Mouse (Mus musculus) cerebellum, adult 18-20 months (tissue): ENCODE data around the gene Trpm1.
A peak's percentile ranks its signal among the peaks of the same experiment; 100 is the strongest.
"Not testable (repeated sequence)": the region's sequence is repeated elsewhere in the genome, so short reads cannot be mapped to it uniquely, and the experiment has no call there.

ENCODE experiments used
- DNase-seq, 2 experiments: peaks; one replicate each; pipeline ENCODE4 v3.0.0; 2021

The Trpm1 gene

DNA sequence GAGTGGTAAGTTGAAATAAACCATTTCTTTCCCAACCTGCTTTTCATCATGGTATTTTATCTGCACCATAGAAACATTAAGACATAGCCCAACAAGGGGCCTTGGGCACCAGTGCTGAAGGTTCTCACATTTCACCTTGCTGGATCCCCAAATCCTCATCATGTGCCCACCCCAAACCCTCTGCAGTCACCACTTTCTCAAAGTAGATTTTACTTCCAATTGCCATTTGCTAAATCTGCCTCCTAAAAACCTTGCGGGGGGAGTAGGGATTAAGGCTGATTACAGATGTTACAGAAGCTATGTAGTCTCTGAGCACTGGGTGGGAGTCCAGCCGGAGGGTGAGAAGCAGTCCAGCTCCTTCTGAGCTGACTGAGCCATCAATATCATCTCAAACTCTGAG lies at the start of gene Trpm1:
Trpm1 (plus strand) TSS at position 301 of the 400 bp plus-strand sequence.
- DNase-seq = no peak

DNA sequence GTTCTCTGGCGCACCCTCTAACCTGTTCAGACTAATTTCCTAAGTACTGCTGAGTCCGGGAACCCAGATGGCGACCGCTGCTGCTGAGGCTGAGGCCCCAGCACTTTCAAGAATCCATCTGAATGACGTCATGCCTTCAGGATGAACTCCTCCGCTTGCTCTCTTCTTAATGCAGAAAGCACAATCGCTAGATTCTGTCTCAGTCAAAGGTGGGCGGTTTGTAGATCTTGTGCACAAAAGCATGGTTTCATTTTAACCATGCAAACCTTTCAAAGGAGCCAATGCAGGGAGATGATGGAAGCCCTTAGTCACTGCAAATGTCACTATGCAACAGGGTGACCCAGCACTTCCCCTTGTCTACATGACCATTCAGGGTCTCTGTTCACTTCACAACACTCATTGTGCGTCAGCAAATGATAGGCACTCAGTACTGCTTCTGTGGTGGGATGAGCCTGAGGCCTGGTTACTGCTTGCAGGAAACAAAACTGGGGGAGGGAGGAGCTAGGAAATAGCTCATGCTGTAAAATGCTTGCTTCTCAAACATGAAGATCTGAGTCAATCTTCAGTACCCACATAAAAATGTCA lies 31.4 kb upstream of the Trpm1 start:
- DNase-seq = no peak

DNA sequence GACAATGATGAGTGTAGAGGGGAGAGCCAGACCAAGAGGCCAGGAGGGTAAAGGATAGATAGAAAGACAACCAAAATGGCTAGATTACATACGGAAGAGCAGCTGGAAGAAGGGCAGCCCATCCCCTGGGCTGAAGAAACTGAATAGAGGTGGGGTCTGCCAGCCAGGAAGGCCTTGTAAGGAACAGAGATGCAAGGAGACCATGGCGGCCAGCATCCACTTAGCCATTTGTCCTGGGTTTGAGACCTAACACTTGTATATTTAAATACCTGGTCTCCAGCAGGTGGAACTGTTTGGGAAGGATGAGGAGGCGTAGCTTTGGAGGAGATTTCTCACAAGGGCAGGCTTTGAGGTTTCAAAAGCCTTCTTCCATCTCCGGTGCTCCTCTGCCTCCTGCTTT lies 29.9 kb upstream of the Trpm1 start:
- no peak for DNase-seq

GRCm38 (mm10) chr7:64125994-64126393 lies 27.6 kb upstream of the Trpm1 start:
- not testable (repeated sequence) for DNase-seq

- no peak for DNase-seq
These were observed 13.8 kb upstream of the Trpm1 start for GRCm38 (mm10) chr7:64139866-64140265.

DNA sequence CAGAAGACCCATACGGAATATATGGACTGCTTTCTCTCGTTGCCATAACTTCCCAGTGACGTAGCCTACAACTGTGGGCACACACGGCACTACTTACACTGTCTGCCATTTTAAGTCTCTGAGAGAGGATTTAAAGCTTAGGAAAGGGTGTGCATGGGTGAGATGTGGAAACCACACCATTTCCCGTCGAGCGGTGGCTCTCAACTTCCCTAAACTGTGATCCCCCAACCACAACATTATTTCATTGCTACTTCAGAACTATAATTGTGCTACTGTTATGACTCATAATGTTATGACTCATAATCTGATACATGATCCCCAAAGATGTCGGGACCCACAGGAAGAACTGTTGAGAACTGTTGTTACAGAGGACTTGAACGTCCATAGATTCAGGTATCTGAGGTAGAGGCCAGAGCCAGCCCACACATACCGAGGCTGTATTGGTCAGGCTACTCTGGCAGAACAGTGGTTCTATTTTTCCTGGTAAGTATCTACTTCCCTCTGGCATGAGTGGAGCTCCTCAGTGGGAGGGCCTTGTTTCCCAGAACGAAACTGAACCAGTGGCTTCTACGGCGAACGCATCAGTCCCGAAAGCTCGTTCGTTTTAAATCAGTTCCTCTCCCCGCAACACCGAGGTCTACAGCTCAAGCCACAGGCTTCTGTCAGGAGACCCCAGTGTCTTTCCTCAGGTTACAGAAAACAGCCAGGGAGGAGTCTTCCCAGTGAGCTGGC lies 12.2 kb upstream of the Trpm1 start:
- no peak for DNase-seq

DNA sequence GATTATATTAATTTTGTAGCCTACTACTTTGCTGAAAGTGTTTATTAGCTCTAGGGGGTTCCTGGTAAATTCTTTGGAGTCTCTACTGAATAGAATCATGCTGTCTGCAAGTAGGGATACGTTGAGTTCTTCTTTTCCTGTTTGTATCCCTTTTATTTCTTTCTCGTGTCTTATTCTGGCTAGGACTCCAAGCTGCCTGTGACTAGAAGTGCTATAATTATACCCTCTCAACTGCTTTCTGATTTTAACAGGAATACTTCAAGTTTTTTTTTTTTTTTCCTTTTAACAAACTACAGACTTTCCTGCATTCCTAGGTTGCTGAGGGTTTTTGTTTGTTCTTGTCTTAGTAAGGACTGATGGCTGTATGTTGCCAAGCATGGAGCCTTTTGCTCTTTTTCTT lies 4.3 kb upstream of the Trpm1 start:
- no peak for DNase-seq

- peak; percentile 45 to 47 for DNase-seq
These were observed 3.9 kb upstream of the Trpm1 start for GRCm38 (mm10) chr7:64149747-64150146.

DNA sequence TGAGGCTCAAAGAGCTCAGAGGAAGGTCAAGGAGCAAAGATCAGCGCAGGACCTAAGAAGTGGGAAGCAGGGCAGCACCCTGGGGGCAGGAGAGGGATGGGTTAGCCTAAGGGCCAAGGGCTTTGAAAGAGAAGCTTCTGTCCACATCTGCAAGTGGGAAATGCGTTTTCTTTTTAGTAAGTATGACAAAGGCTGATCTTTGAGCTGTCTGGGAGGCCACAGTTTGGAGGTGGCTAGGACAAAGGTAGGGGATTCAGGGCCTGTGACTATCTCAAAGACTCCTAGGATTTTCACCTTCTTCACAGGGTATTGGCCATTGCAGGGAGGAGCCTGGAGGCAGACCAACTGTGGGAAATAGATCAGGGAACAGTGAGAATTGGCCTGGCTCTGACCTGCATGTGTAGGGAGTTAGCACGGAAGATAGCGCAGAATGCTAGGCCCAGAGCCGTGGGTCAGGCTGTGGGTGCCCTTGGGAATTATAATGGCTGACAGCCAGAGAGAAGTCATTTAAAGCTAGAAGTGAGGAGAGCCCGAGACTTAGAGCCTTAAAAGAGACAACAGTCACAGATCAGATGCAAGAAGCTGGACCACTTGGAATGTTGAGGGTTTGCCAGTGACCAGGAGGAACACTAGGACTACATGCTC lies 3.1 kb upstream of the Trpm1 start:
- DNase-seq = no peak

DNA sequence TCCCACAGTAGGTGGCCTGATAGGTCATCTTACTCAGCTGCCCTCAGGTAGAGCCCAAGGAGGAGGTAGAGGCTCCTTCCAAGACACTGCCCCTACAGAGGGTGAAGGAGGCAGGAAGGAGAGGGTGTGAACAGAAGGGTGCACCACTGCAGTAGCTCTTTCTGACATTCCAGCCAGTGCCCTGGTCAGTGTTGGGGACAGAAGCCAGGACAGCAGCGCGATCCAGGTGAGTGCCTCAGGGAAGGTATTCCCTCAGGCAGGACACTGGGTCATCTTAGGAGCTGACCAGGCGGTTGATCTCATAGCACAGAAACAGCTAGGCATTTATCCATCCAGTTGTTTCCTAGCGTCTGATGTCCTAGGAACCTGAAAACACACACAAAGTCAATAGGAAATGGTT lies 1.6 kb downstream of the Trpm1 start:
- DNase-seq = no peak

GRCm38 (mm10) chr7:64155687-64156086 lies 2.1 kb downstream of the Trpm1 start:
- DNase-seq = peak; percentile 83 to 92

- DNase-seq = peak; percentile 46 to 52
These were observed 2.8 kb downstream of the Trpm1 start for GRCm38 (mm10) chr7:64156271-64156911.

GRCm38 (mm10) chr7:64156918-64157690 lies 3.5 kb downstream of the Trpm1 start:
- DNase-seq = no peak

- DNase-seq = peak in 1 of 2 experiments; percentile 24
These were observed 4.8 kb downstream of the Trpm1 start for GRCm38 (mm10) chr7:64158281-64159055.

DNA sequence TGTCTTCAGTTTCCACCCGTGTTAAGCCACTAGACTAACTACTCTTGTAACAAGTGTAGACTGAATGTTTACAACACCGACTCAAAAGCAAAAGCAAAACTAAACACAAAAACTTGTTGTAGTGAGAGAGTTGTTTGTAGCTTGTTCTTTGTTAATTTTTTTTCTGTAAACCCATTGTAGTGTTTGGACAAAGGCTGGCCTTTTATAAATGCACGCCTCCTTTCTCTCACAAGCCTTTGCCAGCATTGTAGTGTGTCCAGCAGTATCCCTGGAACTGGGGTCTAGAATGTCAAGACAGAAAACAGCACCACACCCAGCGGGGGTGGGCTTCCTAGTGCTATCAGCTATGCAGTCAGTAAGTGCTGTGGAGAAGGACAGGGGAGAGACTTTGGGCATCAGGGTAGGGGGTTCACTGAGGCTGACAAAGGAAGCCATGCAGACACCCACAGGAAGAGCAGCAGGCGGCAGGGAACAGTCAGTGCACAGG lies 5.5 kb downstream of the Trpm1 start:
- no peak for DNase-seq

DNA sequence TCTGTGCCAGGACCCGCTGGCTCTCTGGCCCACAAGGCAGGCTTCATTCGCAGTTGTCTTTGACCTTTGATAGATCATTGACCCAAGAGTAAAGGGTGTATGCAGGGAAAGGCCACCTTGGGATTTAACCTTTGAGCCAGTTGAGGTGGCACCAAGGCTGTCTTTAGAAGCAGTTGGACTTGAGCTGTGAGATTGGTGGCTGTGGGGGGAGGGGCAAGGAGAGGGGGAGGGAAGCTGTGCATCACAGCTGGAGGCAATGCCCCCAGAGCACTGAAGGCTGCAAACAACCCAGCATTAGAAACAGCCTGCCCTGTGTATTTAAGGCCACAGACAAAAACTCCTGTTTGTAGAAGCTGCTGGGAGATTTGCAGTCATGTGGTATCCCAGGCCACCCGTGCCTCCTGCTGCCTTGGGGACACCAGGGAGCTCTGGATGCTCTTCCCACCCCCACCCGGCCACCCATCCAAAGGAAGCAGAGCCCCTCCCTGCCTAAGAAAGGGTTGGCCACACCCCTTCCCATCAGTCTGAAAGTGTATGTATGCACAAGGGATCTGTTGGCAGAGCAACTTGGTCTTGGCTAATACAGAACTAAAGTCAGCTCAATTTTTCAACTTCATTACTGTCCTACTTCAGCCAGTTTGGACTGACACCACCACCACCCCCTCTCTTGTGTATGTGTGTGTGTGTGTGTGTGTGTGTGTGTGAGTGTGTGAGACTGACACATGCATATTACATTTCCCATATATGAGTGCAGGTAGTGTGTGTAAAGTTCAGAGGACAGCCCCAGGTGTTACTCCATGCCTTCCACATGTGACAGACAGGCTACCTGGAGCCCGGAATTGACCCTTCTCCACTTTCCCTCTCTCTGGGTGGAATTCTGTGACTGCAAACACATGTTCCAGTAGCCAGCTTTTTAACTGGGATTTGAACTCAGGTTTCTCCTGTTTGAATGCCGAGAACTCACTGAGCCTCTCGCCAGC lies 6.3 kb downstream of the Trpm1 start:
- no peak for DNase-seq

DNA sequence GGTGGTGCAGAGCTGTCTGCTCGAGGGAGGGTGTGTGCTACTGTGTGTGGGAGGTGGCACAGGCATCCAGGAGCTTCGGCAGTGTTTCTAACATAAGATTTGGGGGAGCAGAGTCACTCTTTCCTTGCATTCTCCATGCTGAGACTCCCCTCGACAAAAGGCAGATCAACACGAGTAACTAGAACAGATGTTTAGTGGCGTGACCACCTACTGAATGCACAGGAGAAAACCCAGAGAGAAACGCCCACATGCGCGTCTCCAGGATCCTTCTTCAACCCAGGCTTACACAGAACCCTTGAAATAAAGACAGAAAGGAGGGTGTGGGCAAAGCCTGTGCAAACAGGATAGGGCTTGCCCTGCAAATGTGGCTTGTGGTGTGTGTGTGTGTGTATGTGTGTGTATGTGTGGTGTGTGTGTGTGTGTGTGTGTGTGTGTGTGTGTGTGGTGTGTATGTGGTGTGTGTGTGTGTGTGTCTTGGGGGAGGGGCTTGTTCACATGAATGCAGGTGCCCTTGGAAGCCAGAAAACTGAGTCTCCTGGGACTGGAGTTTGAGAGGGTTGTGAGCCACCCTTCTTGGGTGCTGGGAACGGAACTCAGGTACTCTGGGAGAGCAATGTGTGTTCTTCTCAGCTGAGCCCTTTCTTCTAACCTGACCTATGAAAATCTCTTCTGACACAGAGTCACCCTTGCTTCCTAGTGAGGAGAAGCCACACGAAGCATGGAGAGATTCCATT lies 7.3 kb downstream of the Trpm1 start:
- no peak for DNase-seq

DNA sequence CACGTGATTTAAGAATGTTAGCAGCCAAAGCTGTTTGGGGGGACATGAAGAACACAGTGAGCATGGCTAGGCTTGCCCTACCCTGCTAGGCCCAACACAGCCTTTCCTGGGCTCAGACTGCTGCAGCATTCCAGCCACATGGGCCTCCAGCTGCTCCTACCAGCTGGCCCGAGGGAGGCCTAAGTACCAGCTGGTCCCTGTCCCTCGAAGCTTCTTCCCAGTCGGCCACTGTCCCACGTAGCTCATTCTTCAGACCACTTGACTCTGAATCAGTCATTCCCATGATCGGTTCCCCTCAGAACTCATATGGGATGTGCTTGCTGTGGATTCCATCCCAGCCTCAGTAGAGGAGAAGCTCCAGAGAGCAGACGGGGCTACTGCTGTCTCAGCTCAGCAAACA lies 8.4 kb downstream of the Trpm1 start:
- no peak for DNase-seq

DNA sequence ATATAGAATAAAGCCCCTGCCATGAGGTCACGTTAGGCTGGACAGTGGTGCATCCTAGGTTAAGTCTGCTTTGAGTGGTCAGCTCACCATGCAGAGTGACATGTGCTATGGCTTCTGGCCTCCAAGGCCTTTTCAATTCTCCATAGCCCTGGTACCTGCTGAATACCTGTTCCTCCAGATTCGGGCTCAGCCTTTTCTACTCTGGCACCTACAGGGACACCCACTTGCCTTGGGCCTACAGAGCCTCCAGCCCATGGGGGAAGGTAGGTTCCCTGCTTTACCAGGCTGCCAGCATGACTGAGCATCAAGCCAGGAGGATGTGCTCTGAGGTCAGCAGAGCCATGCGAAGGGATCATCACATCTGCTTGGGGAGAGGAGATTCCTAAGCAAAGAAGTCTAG lies 9.5 kb downstream of the Trpm1 start:
- no peak for DNase-seq

- DNase-seq = no peak
These were observed 10.3 kb downstream of the Trpm1 start for GRCm38 (mm10) chr7:64163890-64164289.
